Mouse (Mus musculus) stomach, postnatal 0 days (tissue): ENCODE data around the gene Ogg1. TPM values are rescaled to one million over a fixed set of nuclear protein-coding genes. Genes with fewer than 3 reads are reported as not detected.

Experiments used
- ATAC-seq: fragments of 200-750 bp; cut with Nextera tagmentation; 2 replicates; pipeline ENCODE4 v1.8.0; 2017; ENCODE audit not compliant: low FRiP score, low TSS enrichment
- DNase-seq: peaks from one replicate; pipeline ENCODE4 v3.0.0-alpha.2; 2016; ENCODE audit warnings: low spot score
- H3K27ac ChIP-seq: fragments of 300-500 bp; sonication (generic); replicated peaks from 2 replicates; pipeline ENCODE4 v1.5.1; 2014; ENCODE audit warnings: mild to moderate bottlenecking, control low read depth
- H3K27me3 ChIP-seq: fragments of 300-500 bp; sonication (generic); 2 replicates; pipeline ENCODE4 v1.6.1; 2014; ENCODE audit warnings: low read length; ENCODE audit not compliant: control insufficient read depth, insufficient read depth
- H3K36me3 ChIP-seq: fragments of 300-500 bp; sonication (generic); 2 replicates; pipeline ENCODE4 v1.6.1; 2014; ENCODE audit warnings: low read length, mixed read lengths; ENCODE audit not compliant: control insufficient read depth, insufficient read depth
- H3K4me1 ChIP-seq: fragments of 300-500 bp; sonication (generic); replicated peaks from 2 replicates; pipeline ENCODE4 v1.6.1; 2014; ENCODE audit warnings: antibody characterized with exemption; ENCODE audit not compliant: control insufficient read depth, insufficient read depth
- H3K4me2 ChIP-seq: fragments of 300-500 bp; sonication (generic); replicated peaks from 2 replicates; pipeline ENCODE4 v1.6.1; 2014; ENCODE audit warnings: low read depth, mild to moderate bottlenecking, control low read depth, moderate library complexity
- H3K4me3 ChIP-seq: fragments of 300-500 bp; sonication (generic); 2 replicates; pipeline ENCODE4 v1.5.1; 2014; ENCODE audit warnings: low read depth, low read length, control low read depth
- H3K9ac ChIP-seq: fragments of 300-500 bp; sonication (generic); 2 replicates; pipeline ENCODE4 v1.6.1; 2014; ENCODE audit warnings: mild to moderate bottlenecking, low read length, control low read depth, mixed read lengths
- H3K9me3 ChIP-seq: fragments of 300-500 bp; sonication (generic); 2 replicates; pipeline ENCODE4 v1.6.1; 2016; ENCODE audit warnings: low read length; ENCODE audit not compliant: control insufficient read depth
- CTCF ChIP-seq: IDR thresholded peaks from 2 replicates; pipeline ENCODE4 v1.5.1; 2016; ENCODE audit warnings: antibody characterized with exemption, low read depth, mild to moderate bottlenecking, moderate library complexity
- EP300 ChIP-seq: optimal IDR thresholded peaks from 2 replicates; pipeline ENCODE3; 2016; ENCODE audit warnings: antibody characterized with exemption
- WGBS: fragments of 180-500 bp; shearing (Covaris S2); extraction: QIAGEN DNeasy Blood & Tissue Kit; methylation state at CpG from one replicate; pipeline ENCODE4 v1.1.7; 2014; 5-methylcytosine and 5-hydroxymethylcytosine counted together
- polyA plus RNA-seq: library from polyadenylated mRNA; unstranded; fragments of >200 nt; fragmentation: Nextera tagmentation; extraction: Ambion mirVana; gene quantifications from 2 replicates; pipeline ENCODE4 v1.2.1, GENCODE M21; 2015

The Ogg1 gene
- polyA plus RNA-seq, 1 experiment from 2014 or later = 6.8 TPM

GRCm38 (mm10) chr6:113296046-113296445 is 30.7 kb upstream of the Ogg1 start:
- H3K4me1 ChIP-seq = no peaks in the 10 kb centered on the region
- no peak overlapping the region for H3K9ac ChIP-seq
- DNase-seq (no peak), ATAC-seq (no peak)
- no peak overlapping the region for H3K27ac ChIP-seq
- no peaks in the 10 kb centered on the region for H3K9me3 ChIP-seq
- TF ChIP-seq EP300 (no peak), CTCF (no peak)
- no peak overlapping the region for H3K4me2 ChIP-seq
- no peaks in the 10 kb centered on the region for H3K27me3 ChIP-seq
- no peak overlapping the region for H3K4me3 ChIP-seq
- no peaks in the 10 kb centered on the region for H3K36me3 ChIP-seq
- WGBS = 71% methylated on average over 2 of the region's 2 CpGs

- 64% methylated on average over 4 of the region's 4 CpGs for WGBS
Measured at GRCm38 (mm10) chr6:113296639-113297038, 30.1 kb upstream of the Ogg1 start.

GRCm38 (mm10) chr6:113301350-113301749 is 25.4 kb upstream of the Ogg1 start:
- Histone ChIP-seq H3K27me3 (no peaks in the 10 kb centered on the region), H3K4me3 (no peak overlapping the region), H3K27ac (no peak overlapping the region), H3K4me1 (0 out of 2 replicates have a peak, but pooled peaks cover 3% of the 10 kb centered on the region), H3K4me2 (no peak overlapping the region), H3K9me3 (no peaks in the 10 kb centered on the region), H3K9ac (no peak overlapping the region), H3K36me3 (no peaks in the 10 kb centered on the region)
- no peak for ATAC-seq
- WGBS = 77% methylated on average over 5 of the region's 5 CpGs
- TF ChIP-seq CTCF = no peak
- TF ChIP-seq EP300 = no peak
- no peak for DNase-seq

More at GRCm38 (mm10) chr6:113296639-113297038, 30.1 kb upstream of the Ogg1 start:
- DNase-seq = no peak
- ATAC-seq = no peak
- no peak for TF ChIP-seq EP300
- TF ChIP-seq CTCF = no peak
- H3K4me1 ChIP-seq = no peaks in the 10 kb centered on the region
- H3K4me3 ChIP-seq = no peak overlapping the region
- H3K27me3 ChIP-seq = no peaks in the 10 kb centered on the region
- H3K27ac ChIP-seq = no peak overlapping the region
- H3K9ac ChIP-seq = no peak overlapping the region
- H3K9me3 ChIP-seq = no peaks in the 10 kb centered on the region
- no peaks in the 10 kb centered on the region for H3K36me3 ChIP-seq
- no peak overlapping the region for H3K4me2 ChIP-seq

- Histone ChIP-seq H3K4me1 (0 out of 2 replicates have a peak, but pooled peaks cover 3% of the 10 kb centered on the region), H3K4me2 (no peak overlapping the region), H3K9me3 (no peaks in the 10 kb centered on the region), H3K9ac (no peak overlapping the region), H3K36me3 (no peaks in the 10 kb centered on the region), H3K27ac (no peak overlapping the region), H3K4me3 (no peak overlapping the region), H3K27me3 (no peaks in the 10 kb centered on the region)
- no peak for DNase-seq
- TF ChIP-seq CTCF (peak; percentile 72), EP300 (no peak)
- no peak for ATAC-seq
- WGBS = 19% methylated on average over 3 of the region's 3 CpGs
Measured at GRCm38 (mm10) chr6:113302258-113302657, 24.5 kb upstream of the Ogg1 start.

GRCm38 (mm10) chr6:113306322-113306985 is 20.3 kb upstream of the Ogg1 start:
- H3K9me3 ChIP-seq = no peaks in the 10 kb centered on the region
- peak overlapping the region; percentile 100 for H3K27ac ChIP-seq
- H3K4me2 ChIP-seq = peak overlapping the region; percentile 87
- 0 out of 2 replicates have a peak, but pooled peaks cover 2% of the 10 kb centered on the region for H3K36me3 ChIP-seq
- no peak for TF ChIP-seq EP300
- no peak; the same call in none of the 2 replicates for TF ChIP-seq CTCF
- WGBS = under 1% methylated on average over 49 of the region's 50 CpGs
- H3K4me3 ChIP-seq = peak overlapping the region; percentile 92
- H3K27me3 ChIP-seq = no peaks in the 10 kb centered on the region
- peak; percentile 98 for ATAC-seq
- DNase-seq = peak; percentile 100
- H3K9ac ChIP-seq = peak overlapping the region; percentile 96
- H3K4me1 ChIP-seq = 0 out of 2 replicates have a peak, but pooled peaks cover 3% of the 10 kb centered on the region

GRCm38 (mm10) chr6:113306986-113307349 is 19.8 kb upstream of the Ogg1 start, which contains the start of gene Brpf1:
Gene Brpf1 (plus strand): TSS chr6:113307137.
- Histone ChIP-seq H3K27ac (peak within 1 kb of the TSS; percentile 100), H3K36me3 (0 out of 2 replicates have a peak, but pooled peaks cover 2% of the 10 kb centered on the region), H3K4me2 (peak within 1 kb of the TSS; percentile 87), H3K4me1 (0 out of 2 replicates have a peak, but pooled peaks cover 3% of the 10 kb centered on the region), H3K27me3 (no peaks in the 10 kb centered on the region), H3K4me3 (peak within 1 kb of the TSS; percentile 92), H3K9me3 (no peaks in the 10 kb centered on the region), H3K9ac (peak within 1 kb of the TSS; percentile 96)
- 0% methylated on average over 32 of the region's 32 CpGs for WGBS
- peak; percentile 54 for ATAC-seq
- no peak for TF ChIP-seq CTCF
- no peak for TF ChIP-seq EP300
- DNase-seq = no peak
